Mouse (Mus musculus): ENCODE data around the gene Ppp2r3c. TPM values are rescaled to one million over a fixed set of nuclear protein-coding genes. Genes with fewer than 3 reads are reported as not detected.

Gene Ppp2r3c
- 23.6 TPM for polyA plus RNA-seq (2014; fragmentation: Illumina TruSeq; extraction: RNeasy Lipid Tissue Mini Kit (QIAGEN cat#74804); ENCODE audit: low read depth, low replicate concordance)

DNA sequence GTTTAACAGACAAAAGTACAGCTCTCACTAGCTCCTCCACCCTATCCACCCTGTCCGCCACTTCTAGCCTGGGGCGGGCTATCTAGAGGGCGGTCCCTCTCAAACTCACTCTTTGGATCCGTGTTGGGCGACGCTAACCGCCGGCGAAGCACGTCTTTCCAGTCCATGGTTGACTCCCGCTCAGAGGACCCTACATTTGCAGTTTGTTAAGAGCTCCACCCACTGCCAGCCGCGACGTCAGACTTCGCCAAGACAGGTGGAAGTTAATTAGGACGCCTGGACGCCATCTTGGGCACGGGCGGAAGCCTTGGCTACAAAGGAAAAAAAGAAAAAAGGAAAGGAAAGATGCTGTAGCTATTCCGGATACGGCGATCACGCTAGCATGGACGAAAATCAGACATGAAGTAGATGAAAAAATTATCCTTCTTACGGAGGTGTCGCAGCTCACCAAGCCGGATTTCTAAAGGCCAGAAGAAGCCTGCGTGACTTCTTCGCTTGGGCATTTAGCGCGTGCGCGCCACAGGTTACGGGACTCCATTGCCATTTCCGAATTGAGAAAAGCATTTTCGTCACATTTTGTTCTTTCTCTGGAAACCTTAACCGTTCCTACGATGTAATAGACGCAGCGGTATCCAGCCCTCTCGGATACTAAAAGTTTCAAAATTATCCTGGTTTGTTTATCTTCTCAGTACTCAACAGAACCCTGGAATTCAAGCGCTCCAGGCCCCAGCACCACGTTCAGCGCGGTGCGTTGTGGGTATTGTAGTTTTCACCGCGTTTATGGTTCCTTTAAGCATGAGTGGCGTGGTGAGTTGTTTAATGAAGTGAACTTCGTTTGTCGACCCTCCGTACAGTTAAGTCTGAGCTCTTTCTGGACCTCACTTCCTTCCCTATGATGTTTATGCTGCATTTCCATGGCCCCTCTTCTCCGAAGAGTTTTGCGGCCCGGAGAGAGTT lies at the start of gene Ppp2r3c:
Ppp2r3c (minus strand) TSS at position 514 of the 957 bp plus-strand sequence.

DNA sequence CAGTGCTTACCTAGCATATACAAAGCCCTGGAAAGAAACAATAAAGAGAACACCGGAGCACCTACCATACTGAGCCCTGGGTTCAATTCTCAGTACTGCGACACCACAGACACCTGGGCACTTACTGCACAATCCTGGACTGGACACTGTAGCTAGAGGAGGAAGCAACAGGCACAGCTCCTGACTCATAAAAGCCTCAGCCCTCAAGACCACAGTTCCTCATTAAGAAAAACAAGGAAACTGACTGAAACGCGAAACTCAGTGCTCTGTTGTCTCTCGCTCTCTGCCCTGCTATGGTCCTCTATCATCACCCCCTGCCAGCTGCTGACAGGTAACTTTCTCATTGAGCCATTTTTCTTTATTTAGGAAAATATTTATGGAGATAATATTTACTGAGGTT lies 3.5 kb downstream of the Ppp2r3c start, which contains the start of gene 1110008L16Rik:
1110008L16Rik (plus strand) TSS at position 242 of the 400 bp plus-strand sequence.

DNA sequence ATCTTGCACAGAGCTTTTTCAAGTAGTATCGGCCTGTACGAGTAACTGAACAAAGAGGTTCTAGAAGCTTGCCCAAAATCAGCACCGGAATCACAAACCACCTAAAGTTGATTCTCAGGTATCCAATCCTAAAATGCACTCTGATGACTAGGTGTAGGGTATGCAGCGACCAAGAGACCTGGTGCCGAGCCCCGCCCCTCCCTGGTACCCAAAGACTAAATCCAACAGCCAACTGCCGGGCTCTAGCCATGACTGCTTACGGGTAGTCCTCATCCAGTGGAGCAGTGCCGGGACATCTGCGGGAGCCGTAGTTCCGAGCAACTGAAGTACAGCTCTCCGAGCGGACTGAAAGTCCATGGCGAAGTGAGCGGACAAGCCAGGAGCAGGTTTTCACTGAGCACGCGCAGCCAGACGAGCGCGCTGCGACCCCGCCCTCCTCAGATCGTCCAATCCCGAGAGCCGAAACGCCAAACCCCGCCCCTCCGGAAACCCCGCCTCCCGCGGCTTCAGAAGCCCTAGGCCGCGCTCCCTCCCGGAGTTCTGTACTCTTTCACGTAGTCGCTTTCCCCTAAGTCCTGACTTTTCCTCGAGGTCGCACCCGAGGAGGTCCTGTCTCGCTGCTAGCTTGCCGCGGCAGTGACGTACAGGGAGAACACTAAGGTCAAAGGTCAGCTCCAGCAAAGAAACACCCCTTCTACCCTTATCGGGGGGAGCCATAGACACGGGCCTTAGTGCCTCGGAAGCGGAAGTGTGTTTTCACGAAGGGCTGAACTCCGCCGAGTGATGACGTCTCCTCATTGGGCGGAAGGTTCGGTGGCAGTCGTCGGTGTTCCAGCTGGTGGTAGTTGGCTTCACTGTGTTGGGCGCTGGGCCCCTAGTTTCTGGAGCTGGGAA lies 72.9 kb downstream of the Ppp2r3c start, which contains the start of gene Srp54c:
Srp54c (plus strand) TSS at position 543 of the 894 bp plus-strand sequence.

Other genes with a start within 250 kb of the Ppp2r3c start
- gene 2700097O09Rik, start 222.9 kb downstream of the Ppp2r3c start, polyA plus RNA-seq (2014; fragmentation: Illumina TruSeq; extraction: RNeasy Lipid Tissue Mini Kit (QIAGEN cat#74804); ENCODE audit: low read depth, low replicate concordance), result 25.8 TPM
- gene Srp54a, start 222.7 kb downstream of the Ppp2r3c start, polyA plus RNA-seq (2014; fragmentation: Illumina TruSeq; extraction: RNeasy Lipid Tissue Mini Kit (QIAGEN cat#74804); ENCODE audit: low read depth, low replicate concordance), result 481 TPM
- not detected for gene Fam177a, start 178.5 kb downstream of the Ppp2r3c start, polyA plus RNA-seq (2014; fragmentation: Illumina TruSeq; extraction: RNeasy Lipid Tissue Mini Kit (QIAGEN cat#74804); ENCODE audit: low read depth, low replicate concordance)
- 1.8 TPM for gene Srp54b, start 147.9 kb downstream of the Ppp2r3c start, polyA plus RNA-seq (2014; fragmentation: Illumina TruSeq; extraction: RNeasy Lipid Tissue Mini Kit (QIAGEN cat#74804); ENCODE audit: low read depth, low replicate concordance)
- gene 1700047I17Rik2, start 103.4 kb downstream of the Ppp2r3c start, polyA plus RNA-seq (2014; fragmentation: Illumina TruSeq; extraction: RNeasy Lipid Tissue Mini Kit (QIAGEN cat#74804); ENCODE audit: low read depth, low replicate concordance), result 26.1 TPM
- 145 TPM for gene Srp54c, start 72.8 kb downstream of the Ppp2r3c start, polyA plus RNA-seq (2014; fragmentation: Illumina TruSeq; extraction: RNeasy Lipid Tissue Mini Kit (QIAGEN cat#74804); ENCODE audit: low read depth, low replicate concordance)
- 38.7 TPM for gene 1110008L16Rik, start 3.4 kb downstream of the Ppp2r3c start, polyA plus RNA-seq (2014; fragmentation: Illumina TruSeq; extraction: RNeasy Lipid Tissue Mini Kit (QIAGEN cat#74804); ENCODE audit: low read depth, low replicate concordance)
- 337 TPM for gene Psma6, start 81.2 kb upstream of the Ppp2r3c start, polyA plus RNA-seq (2014; fragmentation: Illumina TruSeq; extraction: RNeasy Lipid Tissue Mini Kit (QIAGEN cat#74804); ENCODE audit: low read depth, low replicate concordance)
- gene Nfkbia, start 189.6 kb upstream of the Ppp2r3c start, polyA plus RNA-seq (2014; fragmentation: Illumina TruSeq; extraction: RNeasy Lipid Tissue Mini Kit (QIAGEN cat#74804); ENCODE audit: low read depth, low replicate concordance), result 13.4 TPM